Mouse (Mus musculus): Measurements from ENCODE around the gene Rgs6. TPM values are rescaled to one million over a fixed set of nuclear protein-coding genes. Genes with fewer than 3 reads are reported as not detected.

Gene Rgs6
- total RNA-seq, 2 experiments from 2014 or later, result 85.6 to 95.8 TPM

GRCm38 (mm10) chr12:83038779-83039178 lies 450.7 kb downstream of the Rgs6 start:
- no peak for DNase-seq (ENCODE audit: extremely low spot score in 1 of 2, low spot score in 2 of 2)
- intact Hi-C loops (cut with DNase I), result no loop called here

- intact Hi-C loops (cut with DNase I), result no loop called here
- peak in 1 of 2 experiments; percentile 38 for DNase-seq (ENCODE audit: extremely low spot score in 1 of 2, low spot score in 2 of 2)
Observed at GRCm38 (mm10) chr12:83039859-83040258, 451.8 kb downstream of the Rgs6 start.

DNA sequence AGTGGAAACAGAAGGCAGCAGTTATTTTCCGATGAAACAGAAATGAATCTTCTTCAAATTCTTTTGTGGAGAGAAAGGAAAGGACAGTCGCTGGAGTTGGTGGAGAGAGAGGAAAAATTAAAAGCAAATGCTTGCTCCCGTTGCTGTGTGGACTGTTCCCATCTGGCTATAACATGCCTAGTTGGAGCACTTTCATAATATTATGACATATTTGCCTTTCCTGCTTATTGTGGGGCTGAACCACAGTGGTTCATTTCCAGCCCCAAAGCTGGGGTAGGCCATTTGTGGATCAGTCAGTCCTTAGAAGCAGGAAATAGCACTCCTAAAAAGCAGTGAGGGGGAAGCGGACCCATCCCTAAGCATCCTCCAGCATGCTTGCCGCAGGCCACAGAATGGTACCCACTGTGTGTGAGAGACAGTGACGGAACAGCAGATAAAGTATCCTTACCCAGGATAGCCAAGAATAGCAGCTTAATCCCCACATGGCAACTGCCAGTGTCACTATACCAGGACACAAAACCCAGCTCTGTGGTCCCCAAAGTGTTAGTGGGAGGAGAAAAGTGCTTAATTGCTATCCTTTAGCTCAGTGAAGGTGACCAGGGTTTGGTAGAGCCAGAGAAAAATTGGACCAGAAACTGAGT lies 456.0 kb downstream of the Rgs6 start:
- intact Hi-C loops (cut with DNase I), result no loop called here
- no peak for DNase-seq (ENCODE audit: extremely low spot score in 1 of 2, low spot score in 2 of 2)

DNA sequence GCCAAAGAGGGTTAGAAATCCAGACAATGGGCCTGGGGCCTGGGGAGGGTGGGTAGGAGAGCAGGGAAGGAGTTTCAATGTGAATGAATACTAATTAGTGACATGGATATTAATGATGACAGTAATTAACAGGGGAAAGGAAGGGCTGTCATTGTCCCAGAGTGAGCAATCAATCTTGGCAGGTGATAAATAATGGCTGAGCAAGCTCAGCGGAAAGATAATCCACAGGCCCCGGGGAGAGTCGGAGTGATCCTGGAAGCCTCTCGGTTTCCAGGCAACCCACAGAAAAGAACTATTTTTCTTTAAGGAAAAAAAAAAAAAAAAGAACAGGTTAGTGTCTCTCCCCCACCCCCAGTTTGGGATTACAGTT lies 456.5 kb downstream of the Rgs6 start:
- intact Hi-C loops (cut with DNase I), result no loop called here
- no peak for DNase-seq (ENCODE audit: extremely low spot score in 1 of 2, low spot score in 2 of 2)

- peak in 1 of 2 experiments; percentile 36 for DNase-seq (ENCODE audit: extremely low spot score in 1 of 2, low spot score in 2 of 2)
- intact Hi-C loops (cut with DNase I), result no loop called here
Observed at GRCm38 (mm10) chr12:83045001-83045531, 457.0 kb downstream of the Rgs6 start.

DNA sequence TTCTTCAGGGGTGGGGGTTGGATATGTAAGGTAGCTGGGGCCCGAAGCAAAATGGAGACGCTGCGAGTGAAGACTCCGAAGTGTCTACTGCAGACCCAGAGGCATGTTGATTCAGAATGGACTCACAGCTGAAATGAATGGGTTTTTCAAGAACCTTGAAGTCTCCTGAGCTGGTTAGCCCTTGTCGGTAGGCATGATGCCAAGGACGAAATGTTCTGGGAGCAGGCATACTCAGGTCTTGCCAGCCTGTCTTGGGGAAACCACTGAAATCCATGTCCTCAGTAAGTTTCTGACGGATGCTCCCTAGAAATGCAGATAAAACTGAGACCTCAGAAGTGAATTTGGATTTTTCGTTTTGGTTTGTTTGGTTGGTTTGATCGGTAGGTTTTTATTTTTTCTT lies 458.6 kb downstream of the Rgs6 start:
- DNase-seq (ENCODE audit: extremely low spot score in 1 of 2, low spot score in 2 of 2), result no peak
- intact Hi-C loops (cut with DNase I), result no loop called here

DNA sequence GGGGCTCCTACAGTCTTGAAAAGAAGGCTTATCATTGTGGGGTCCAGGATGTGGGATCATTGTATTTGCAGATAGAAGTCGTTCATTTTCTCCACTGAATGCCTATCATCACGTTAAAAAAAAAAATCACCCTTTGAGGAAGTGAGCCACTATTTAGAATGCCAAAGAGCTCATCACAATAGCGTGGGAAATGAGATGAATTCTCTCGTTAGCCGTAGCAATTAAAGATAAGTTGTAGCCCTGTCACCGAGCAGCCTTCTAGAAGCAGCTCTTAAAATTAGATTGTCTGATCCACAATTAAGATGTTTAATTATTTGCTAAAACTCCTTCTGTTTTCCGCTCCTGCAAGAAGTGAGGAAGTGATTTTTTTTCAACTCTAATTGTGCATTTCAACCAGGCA lies 459.6 kb downstream of the Rgs6 start:
- no peak for DNase-seq (ENCODE audit: extremely low spot score in 1 of 2, low spot score in 2 of 2)

DNA sequence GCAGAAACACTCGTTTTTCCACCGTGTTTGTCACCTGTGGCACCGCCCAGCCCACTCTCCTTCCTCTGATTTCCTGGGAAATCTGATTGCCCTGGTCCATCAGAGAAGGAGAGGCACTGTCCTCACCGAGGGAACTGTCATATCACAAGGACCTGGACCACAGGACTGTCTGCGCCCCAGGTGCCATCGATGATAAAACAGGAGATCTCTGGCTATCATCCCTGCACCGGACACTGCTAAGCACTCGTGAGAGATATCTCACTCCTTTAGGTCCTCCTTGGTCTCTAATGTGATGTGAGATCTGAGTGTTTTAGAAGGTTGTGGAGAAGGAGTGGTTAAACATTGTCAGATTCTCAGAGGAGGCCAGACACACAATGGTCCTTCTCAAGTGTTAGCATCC lies 462.4 kb downstream of the Rgs6 start:
- DNase-seq (ENCODE audit: extremely low spot score in 1 of 2, low spot score in 2 of 2), result no peak
- intact Hi-C loops (cut with DNase I), result no loop called here

More for the DNA sequence above, 459.6 kb downstream of the Rgs6 start:
- intact Hi-C loops (cut with DNase I), result no loop called here

DNA sequence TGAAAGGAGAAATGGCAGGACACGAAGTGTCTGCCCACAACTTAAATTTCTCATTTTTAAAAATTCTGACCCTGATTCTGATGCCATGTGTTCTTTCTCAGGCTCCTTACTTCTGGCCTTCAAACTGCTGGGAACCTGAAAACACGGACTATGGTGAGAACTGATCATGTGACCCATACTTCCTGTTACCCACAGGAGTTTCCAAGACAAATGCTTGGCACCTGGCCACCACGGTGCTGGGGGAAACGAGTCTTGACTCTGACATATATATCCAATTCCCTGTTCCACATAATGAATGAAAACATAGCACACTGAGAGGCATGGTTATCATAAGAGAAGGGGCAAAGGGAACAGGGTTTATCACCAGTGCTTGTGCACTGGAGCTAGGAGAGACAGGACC lies 464.3 kb downstream of the Rgs6 start:
- intact Hi-C loops (cut with DNase I), result no loop called here
- peak in 1 of 2 experiments; percentile 53 for DNase-seq (ENCODE audit: extremely low spot score in 1 of 2, low spot score in 2 of 2)

DNA sequence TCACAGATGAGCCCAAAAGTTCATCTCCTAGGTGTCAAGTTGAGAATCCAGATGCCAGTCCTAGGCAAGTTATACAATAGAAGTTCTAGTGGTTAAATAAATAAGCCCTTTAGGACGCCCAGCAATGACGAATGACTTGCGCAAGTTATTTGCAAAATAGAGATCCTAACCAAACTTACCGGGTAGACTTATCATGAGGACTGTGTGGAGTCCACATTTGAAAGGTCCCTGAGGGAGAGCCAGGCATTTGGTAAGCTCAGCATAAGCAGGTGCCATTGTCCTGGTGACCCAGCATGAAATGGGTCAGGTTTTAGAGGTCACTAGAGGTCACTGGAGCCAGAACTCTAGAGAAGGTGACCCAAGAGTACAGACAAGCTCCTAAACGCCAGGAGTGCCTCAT lies 467.6 kb downstream of the Rgs6 start:
- no peak for DNase-seq (ENCODE audit: extremely low spot score in 1 of 2, low spot score in 2 of 2)

GRCm38 (mm10) chr12:83066426-83066825 lies 478.3 kb downstream of the Rgs6 start:
- intact Hi-C loops (cut with DNase I), result no loop called here
- no peak for DNase-seq (ENCODE audit: extremely low spot score in 1 of 2, low spot score in 2 of 2)

More for the DNA sequence above, 467.6 kb downstream of the Rgs6 start:
- intact Hi-C loops (cut with DNase I), result no loop called here

DNA sequence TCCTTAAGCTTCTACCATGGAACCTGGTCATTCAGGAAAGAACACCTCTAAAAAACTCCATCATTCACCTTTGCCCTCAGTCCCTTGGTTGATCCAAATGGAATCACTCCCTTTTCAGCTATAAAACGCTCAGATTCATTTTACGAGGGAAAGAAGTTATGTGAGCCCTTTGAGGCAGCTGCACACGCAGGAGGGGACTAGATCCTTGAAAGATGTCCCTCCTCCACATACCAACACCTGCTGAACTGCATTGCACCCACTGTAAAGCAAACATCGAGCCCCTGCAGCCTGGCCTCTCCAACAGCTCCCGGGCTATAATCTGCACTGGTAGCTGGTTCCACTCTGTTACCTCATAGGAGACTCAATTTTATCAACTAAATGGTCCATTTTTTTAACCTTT lies 482.8 kb downstream of the Rgs6 start:
- intact Hi-C loops (cut with DNase I), result no loop called here
- DNase-seq (ENCODE audit: extremely low spot score in 1 of 2, low spot score in 2 of 2), result no peak

DNA sequence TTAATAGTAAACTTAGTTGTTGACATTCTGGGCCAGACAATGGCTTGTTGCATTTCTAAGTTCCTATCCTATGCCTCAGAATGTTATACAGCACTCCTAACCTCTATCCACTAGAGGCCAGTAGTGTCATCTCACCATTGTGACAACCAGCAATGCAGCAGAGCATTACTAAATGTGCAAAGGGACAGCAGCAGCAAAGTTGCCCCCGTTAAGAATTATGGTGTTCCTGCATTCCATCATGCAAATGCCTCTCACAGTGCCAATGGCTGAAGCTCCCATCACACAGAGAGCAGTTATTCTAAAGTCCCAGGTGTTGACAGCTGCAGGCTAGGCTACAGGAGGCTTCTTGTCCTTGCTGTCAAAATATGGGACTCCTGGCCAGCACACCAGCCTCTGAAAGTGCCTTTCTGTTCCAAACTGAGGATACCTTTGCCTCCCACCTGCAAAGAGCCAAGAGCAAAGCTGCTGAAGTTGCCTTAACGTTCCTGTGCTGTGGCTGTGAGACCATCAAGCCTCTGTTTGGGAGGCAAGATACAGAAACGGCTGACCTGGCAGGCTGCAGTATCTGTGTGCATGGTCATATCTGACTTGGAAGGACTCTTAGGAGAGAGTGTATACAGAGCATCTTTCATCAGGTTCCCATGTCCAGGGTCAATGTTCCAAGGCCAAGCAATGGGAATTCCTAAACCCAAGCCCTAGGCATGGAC lies 484.2 kb downstream of the Rgs6 start:
- DNase-seq (ENCODE audit: extremely low spot score in 1 of 2, low spot score in 2 of 2), result no peak
- intact Hi-C loops (cut with DNase I), result no loop called here

GRCm38 (mm10) chr12:83072951-83073878 lies 485.1 kb downstream of the Rgs6 start:
- DNase-seq (ENCODE audit: extremely low spot score in 1 of 2, low spot score in 2 of 2), result peak in 1 of 2 experiments; percentile 39
- intact Hi-C loops (cut with DNase I), result no loop called here

- intact Hi-C loops (cut with DNase I), result no loop called here
- DNase-seq (ENCODE audit: extremely low spot score in 1 of 2, low spot score in 2 of 2), result no peak
Observed at GRCm38 (mm10) chr12:83073879-83074368, 485.8 kb downstream of the Rgs6 start.

DNA sequence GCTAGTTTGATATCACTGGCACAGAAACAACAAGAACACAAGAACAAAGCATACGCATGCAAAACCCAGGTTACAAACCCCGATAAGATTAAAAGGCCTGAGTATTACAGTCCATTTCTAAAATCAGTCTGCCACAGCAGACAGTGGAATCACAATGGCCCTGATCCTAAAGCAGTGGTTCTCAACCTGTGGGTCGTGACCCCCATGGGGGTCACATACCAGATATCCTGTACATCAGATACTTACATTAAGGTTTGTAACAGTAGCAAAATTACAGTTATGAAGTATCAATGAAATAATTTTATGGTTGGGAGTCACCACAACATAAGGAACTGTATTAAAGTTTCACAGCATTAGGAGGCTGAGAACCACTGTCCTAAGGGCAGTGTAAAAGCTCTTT lies 488.1 kb downstream of the Rgs6 start:
- intact Hi-C loops (cut with DNase I), result no loop called here

DNA sequence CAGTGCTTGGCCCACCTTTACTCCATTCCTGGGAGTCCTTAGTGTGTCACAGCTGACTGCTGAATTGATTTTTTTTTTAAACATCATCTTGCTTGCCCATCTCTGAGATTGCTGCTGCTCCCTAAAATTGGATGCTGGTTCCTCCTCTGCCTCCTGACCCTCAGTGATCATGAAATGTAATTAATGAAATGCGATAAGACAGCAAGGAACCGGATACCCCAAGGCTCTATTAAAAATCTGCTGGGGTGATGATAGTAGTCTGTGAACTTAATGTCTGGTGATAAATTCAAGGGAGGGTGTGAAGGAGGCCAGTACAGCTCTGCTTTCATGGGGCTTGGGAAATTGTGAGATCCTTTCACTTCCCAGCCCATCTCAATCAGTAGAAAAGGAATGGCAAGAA lies 489.4 kb downstream of the Rgs6 start:
- intact Hi-C loops (cut with DNase I), result no loop called here
- DNase-seq (ENCODE audit: extremely low spot score in 1 of 2, low spot score in 2 of 2), result no peak

More for the DNA sequence above, 488.1 kb downstream of the Rgs6 start:
- no peak for DNase-seq (ENCODE audit: extremely low spot score in 1 of 2, low spot score in 2 of 2)

GRCm38 (mm10) chr12:83083427-83083826 lies 495.3 kb downstream of the Rgs6 start:
- DNase-seq (ENCODE audit: extremely low spot score in 1 of 2, low spot score in 2 of 2), result no peak
- intact Hi-C loops (cut with DNase I), result no loop called here

GRCm38 (mm10) chr12:83084614-83085013 lies 496.5 kb downstream of the Rgs6 start:
- intact Hi-C loops (cut with DNase I), result no loop called here

More at GRCm38 (mm10) chr12:83084614-83085013, 496.5 kb downstream of the Rgs6 start:
- no peak for DNase-seq (ENCODE audit: extremely low spot score in 1 of 2, low spot score in 2 of 2)
